Mouse (Mus musculus): ENCODE measurements around the gene Ube2g2. TPM values are rescaled to one million over a fixed set of nuclear protein-coding genes. Genes with fewer than 3 reads are reported as not detected.
A peak's percentile ranks its signal among the peaks of the same experiment; 100 is the strongest.

Ube2g2 gene
- total and polyA plus RNA-seq, 3 experiments, result 28.7 to 59.4 (median 40.8) TPM

DNA sequence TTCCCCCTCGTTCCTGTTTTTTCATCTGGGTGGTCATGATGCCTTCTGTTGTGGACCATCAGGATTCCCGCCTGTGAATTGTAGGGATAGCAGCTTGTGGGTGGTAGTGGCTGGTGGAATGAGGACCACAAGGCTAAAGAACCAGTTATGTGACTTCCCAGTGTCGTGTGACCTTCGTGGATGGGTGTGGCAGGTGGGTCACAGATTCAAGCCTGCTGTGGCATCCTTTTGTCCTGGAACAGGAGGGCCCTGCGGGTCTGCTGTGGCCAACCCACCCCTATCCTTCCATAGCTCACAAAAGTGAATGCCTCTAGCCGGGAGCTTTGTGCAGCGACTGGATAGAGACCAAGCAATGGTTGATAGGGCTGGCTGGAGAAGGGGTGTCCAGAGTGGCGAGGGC is 25.8 kb downstream of the Ube2g2 start:
- dilution Hi-C loops (cut with MboI; ENCODE audit: extremely low pct_ligation_motif_present, extremely low pct_unique_long_range_greater_than_20kb, low sequenced_read_pairs) (no loop called here), in situ Hi-C loops (cut with MboI; ENCODE audit: low pct_ligation_motif_present, low pct_unique_long_range_greater_than_20kb, low sequenced_read_pairs) (loop anchor here (25.0 kb wide), 1 partner anchor 239 kb away; no protein-coding TSS in a partner anchor)
- Histone ChIP-seq H3K27me3 (replicated peaks) (no peaks in the 10 kb centered on the region), H3K79me2 (replicated peaks; ENCODE audit: control insufficient read depth, extremely low read depth, insufficient read depth, poor library complexity, severe bottlenecking) (no peaks in the 10 kb centered on the region), H3K36me3 (replicated peaks in 1 of 2; ENCODE audit: control insufficient read depth in 1 of 2, insufficient read depth in 1 of 2, low read length in 1 of 2) (peaks cover 38 to 49% of the 10 kb centered on the region in 2 experiments), H3K27ac (ENCODE audit: insufficient read depth, low read depth) (no peak overlapping the region), H3K9me3 (replicated peaks; ENCODE audit: low read length) (no peaks in the 10 kb centered on the region), H3K4me1 (ENCODE audit: control insufficient read depth in 1 of 2, insufficient read depth in 2 of 2) (no peaks in the 10 kb centered on the region; a peak in 1 of 4 replicates), H3K4me2 (ENCODE audit: insufficient read depth, low read depth, poor library complexity, severe bottlenecking) (no peak overlapping the region), H3K9ac (ENCODE audit: insufficient read depth, low read depth) (no peak overlapping the region), H3K4me3 (replicated peaks in 1 of 3; ENCODE audit: low read depth in 2 of 3, low read length in 2 of 3, poor library complexity in 1 of 3) (no peak overlapping the region)
- no peak for DNase-seq (ENCODE audit: extremely low read depth)
- TF ChIP-seq MAX (IDR thresholded peaks at IDR 0.05; ENCODE audit: low read length) (no peak), JUN (IDR thresholded peaks at IDR 0.05; ENCODE audit: insufficient read depth, low read depth, low read length) (no peak), POLR2A (IDR thresholded peaks at IDR 0.05; ENCODE audit: low read depth, low read length) (no peak), RCOR1 (conservative IDR thresholded peaks at IDR 0.05; ENCODE audit: low read depth, low read length) (no peak), CHD2 (IDR thresholded peaks at IDR 0.05; ENCODE audit: low read length) (no peak), EP300 (IDR thresholded peaks at IDR 0.05; ENCODE audit: low read length) (no peak), MEF2A (IDR thresholded peaks at IDR 0.05; ENCODE audit: borderline replicate concordance, low read depth, low read length) (no peak), TBP (conservative IDR thresholded peaks at IDR 0.05; ENCODE audit: low read depth, low read length) (no peak), IRF4 (IDR thresholded peaks at IDR 0.05; ENCODE audit: low read depth, low read length) (no peak), SMC3 (IDR thresholded peaks at IDR 0.05; ENCODE audit: low read depth, low read length) (no peak), POLR2AphosphoS2 (IDR thresholded peaks at IDR 0.05; ENCODE audit: low read depth, low read length) (no peak), MYC (IDR thresholded peaks at IDR 0.05; ENCODE audit: low read depth, low read length) (no peak)

DNA sequence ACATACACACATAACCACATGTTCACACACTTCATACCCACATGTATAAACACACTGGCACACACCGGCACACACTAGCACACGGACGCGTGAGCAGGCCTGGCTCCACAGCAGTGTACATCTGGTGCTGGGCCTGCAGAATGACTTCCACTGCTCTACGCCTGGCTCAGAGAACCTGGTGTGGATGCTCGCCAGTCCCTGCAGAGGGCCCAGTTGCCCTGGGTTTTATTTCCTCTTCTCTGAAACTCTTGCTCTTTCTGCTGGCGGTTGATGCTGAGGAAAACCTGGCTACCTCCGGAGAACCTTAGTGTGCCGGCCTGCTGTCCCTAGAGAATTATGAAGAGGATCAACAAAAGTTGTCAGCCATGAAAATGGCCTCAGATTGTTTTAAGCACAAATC is 30.0 kb downstream of the Ube2g2 start:
- Histone ChIP-seq H3K4me1 (ENCODE audit: control insufficient read depth in 1 of 2, insufficient read depth in 2 of 2) (no peaks in the 10 kb centered on the region; a peak in 1 of 4 replicates), H3K4me3 (replicated peaks in 1 of 3; ENCODE audit: low read depth in 2 of 3, low read length in 2 of 3, poor library complexity in 1 of 3) (no peak overlapping the region), H3K27ac (ENCODE audit: insufficient read depth, low read depth) (no peak overlapping the region), H3K9me3 (replicated peaks; ENCODE audit: low read length) (peaks cover 6% of the 10 kb centered on the region), H3K27me3 (replicated peaks) (no peaks in the 10 kb centered on the region), H3K4me2 (ENCODE audit: insufficient read depth, low read depth, poor library complexity, severe bottlenecking) (no peak overlapping the region), H3K36me3 (replicated peaks in 1 of 2; ENCODE audit: control insufficient read depth in 1 of 2, insufficient read depth in 1 of 2, low read length in 1 of 2) (peaks cover 0 to 8% of the 10 kb centered on the region in 2 experiments), H3K9ac (ENCODE audit: insufficient read depth, low read depth) (no peak overlapping the region), H3K79me2 (replicated peaks; ENCODE audit: control insufficient read depth, extremely low read depth, insufficient read depth, poor library complexity, severe bottlenecking) (no peaks in the 10 kb centered on the region)
- in situ Hi-C loops (cut with MboI; ENCODE audit: low pct_ligation_motif_present, low pct_unique_long_range_greater_than_20kb, low sequenced_read_pairs) (no loop called here), dilution Hi-C loops (cut with MboI; ENCODE audit: extremely low pct_ligation_motif_present, extremely low pct_unique_long_range_greater_than_20kb, low sequenced_read_pairs) (no loop called here)
- DNase-seq (ENCODE audit: extremely low read depth), result no peak
- TF ChIP-seq NELFE (IDR thresholded peaks at IDR 0.05; ENCODE audit: low read depth, low read length), result no peak
- TF ChIP-seq JUND (conservative IDR thresholded peaks at IDR 0.05; ENCODE audit: low read depth, low read length), result no peak
- TF ChIP-seq PAX5 (IDR thresholded peaks at IDR 0.05; ENCODE audit: low read length), result no peak
- no peak for TF ChIP-seq MAZ (IDR thresholded peaks at IDR 0.05; ENCODE audit: low read depth, low read length)
- TF ChIP-seq SMC3 (IDR thresholded peaks at IDR 0.05; ENCODE audit: low read depth, low read length), result peak; percentile 38
- no peak for TF ChIP-seq POLR2A (IDR thresholded peaks at IDR 0.05; ENCODE audit: low read depth, low read length)
- TF ChIP-seq POLR2AphosphoS2 (IDR thresholded peaks at IDR 0.05; ENCODE audit: low read depth, low read length), result no peak
- peak; percentile 41 for TF ChIP-seq RAD21 (IDR thresholded peaks at IDR 0.05; ENCODE audit: low read depth, low read length)
- peak in 1 of 2 experiments; percentile 44; a peak in 2 of 4 replicates for TF ChIP-seq CTCF (conservative IDR thresholded peaks at IDR 0.05 in 1 of 2, IDR thresholded peaks at IDR 0.05 in 1 of 2; ENCODE audit: low read depth in 2 of 2, low read length in 2 of 2)
- TF ChIP-seq IRF4 (IDR thresholded peaks at IDR 0.05; ENCODE audit: low read depth, low read length), result no peak

Data from CH12.LX (cell line).